Mouse (Mus musculus): Measurements from ENCODE around the gene Ybx2.
A peak's percentile ranks its signal among the peaks of the same experiment; 100 is the strongest.

DNA sequence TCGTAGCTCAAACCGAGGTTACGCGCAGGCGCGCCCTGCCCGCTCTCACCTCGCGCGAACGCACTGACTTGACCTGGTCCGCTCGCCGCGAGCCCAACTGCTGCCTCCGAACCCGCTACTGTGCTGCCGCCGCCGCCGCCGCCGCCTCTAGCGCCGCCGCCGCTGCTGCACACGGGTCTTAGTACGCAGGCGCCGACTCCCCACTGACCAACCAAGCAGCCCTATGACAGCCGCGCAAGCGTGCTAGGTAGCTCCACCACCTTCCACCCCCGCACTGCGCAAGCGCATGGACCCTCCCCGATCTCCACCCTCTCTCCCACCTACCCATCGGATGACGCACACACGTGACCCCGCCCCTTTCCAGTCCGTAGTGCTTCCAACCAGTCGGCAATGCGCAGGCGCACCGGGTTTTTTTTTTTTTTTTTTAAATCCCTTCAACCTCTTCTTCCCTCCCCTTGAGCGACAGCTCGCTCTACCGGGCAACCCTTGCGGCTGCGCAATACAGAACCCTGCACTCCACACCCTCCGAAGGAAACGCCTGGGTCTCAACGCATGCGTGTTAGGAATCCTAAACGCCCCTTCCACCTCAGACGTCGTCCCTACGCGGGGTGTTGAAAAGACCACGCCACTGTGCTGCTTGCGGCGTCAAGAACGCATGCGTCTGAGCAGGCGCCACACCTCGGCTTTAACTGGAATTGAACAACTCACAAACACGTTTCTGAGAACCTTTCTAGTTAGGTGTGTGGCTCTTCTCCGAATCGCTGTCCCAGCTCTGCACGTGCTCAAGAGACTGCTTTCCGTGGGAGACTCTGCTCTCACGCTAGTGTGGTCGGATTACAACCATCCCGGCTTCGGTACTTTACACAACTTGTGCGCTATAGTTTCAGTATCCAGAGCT, 14.2 kb upstream of the Ybx2 start, which contains the start of gene Eif5a:
- TF ChIP-seq POLR2A (IDR thresholded peaks at IDR 0.05; ENCODE audit: borderline replicate concordance, extremely low read depth, insufficient read depth, insufficient read length, poor library complexity, severe bottlenecking) (peak; percentile 64), CTCF (IDR thresholded peaks at IDR 0.05; ENCODE audit: borderline replicate concordance, extremely low read depth, insufficient read depth, insufficient read length) (peak; percentile 69)
